Mouse (Mus musculus) effector memory CD4-positive, alpha-beta T cell, adult 7 months (primary cell): ENCODE measurements around the gene Tcf15. TPM values are rescaled to one million over a fixed set of nuclear protein-coding genes. Genes with fewer than 3 reads are reported as not detected.

ENCODE experiments used
- polyA plus RNA-seq: library from polyadenylated mRNA; unstranded; fragments of 100-300 nt; shearing (Covaris generic); gene quantifications from one replicate; pipeline ENCODE4 v1.2.1, GENCODE M21; 2017

Tcf15 gene
- polyA plus RNA-seq: not detected

GRCm38 (mm10) chr2:152143279-152144157 is at the start of gene Tcf15:
Tcf15 (plus strand) TSS chr2:152143561.

GRCm38 (mm10) chr2:152105318-152106224 is 37.8 kb upstream of the Tcf15 start, which contains the start of gene Srxn1:
Srxn1 (plus strand) TSS chr2:152105516.

Other genes with a start within 250 kb of the Tcf15 start
- not detected for gene Angpt4, start 232.4 kb upstream of the Tcf15 start, polyA plus RNA-seq
- 108 TPM for gene Fam110a, start 163.3 kb upstream of the Tcf15 start, polyA plus RNA-seq
- gene Slc52a3, start 147.1 kb upstream of the Tcf15 start, polyA plus RNA-seq: 14.0 TPM
- gene Scrt2, start 62.0 kb upstream of the Tcf15 start, polyA plus RNA-seq: not detected
- gene Srxn1, start 38.0 kb upstream of the Tcf15 start, polyA plus RNA-seq: 5.7 TPM
- gene Csnk2a1, start 83.3 kb downstream of the Tcf15 start, polyA plus RNA-seq: 34.2 TPM
- gene Tbc1d20, start 150.3 kb downstream of the Tcf15 start, polyA plus RNA-seq: 66.3 TPM
- 268 TPM for gene Rbck1, start 189.1 kb downstream of the Tcf15 start, polyA plus RNA-seq
- 5.6 TPM for gene Trib3, start 200.5 kb downstream of the Tcf15 start, polyA plus RNA-seq
- gene Nrsn2, start 233.1 kb downstream of the Tcf15 start, polyA plus RNA-seq: not detected